Mouse (Mus musculus) limb, embryonic 11.5 days (tissue): ENCODE results near the gene Uvrag. TPM values are rescaled to one million over a fixed set of nuclear protein-coding genes. Genes with fewer than 3 reads are reported as not detected.

Experiments used
- ATAC-seq: fragments of 200-750 bp; cut with Nextera tagmentation; 2 replicates; pipeline ENCODE4 v1.8.0; 2017; ENCODE audit warnings: low read depth; ENCODE audit not compliant: insufficient number of reproducible peaks, low FRiP score, low TSS enrichment
- DNase-seq: peaks from one replicate; pipeline ENCODE4 v3.0.0-alpha.2; 2015; ENCODE audit warnings: low spot score
- H3K27ac ChIP-seq: fragments of 300-500 bp; sonication (generic); replicated peaks from 2 replicates; pipeline ENCODE4 v1.5.1; 2014; ENCODE audit warnings: low read depth, mild to moderate bottlenecking, low read length
- H3K27me3 ChIP-seq: fragments of 300-500 bp; sonication (generic); 2 replicates; pipeline ENCODE4 v1.6.1; 2014; ENCODE audit warnings: mild to moderate bottlenecking, low read length, mixed read lengths; ENCODE audit not compliant: control insufficient read depth, insufficient read depth
- H3K36me3 ChIP-seq: fragments of 300-500 bp; sonication (generic); 2 replicates; pipeline ENCODE4 v1.6.1; 2014; ENCODE audit warnings: mild to moderate bottlenecking, low read length, moderate library complexity, mixed read lengths; ENCODE audit not compliant: control insufficient read depth, insufficient read depth
- H3K4me1 ChIP-seq: fragments of 300-500 bp; sonication (generic); 2 replicates; pipeline ENCODE4 v1.6.1; 2014; ENCODE audit warnings: low read length, mixed read lengths; ENCODE audit not compliant: control insufficient read depth, insufficient read depth
- H3K4me2 ChIP-seq: fragments of 300-500 bp; sonication (generic); 2 replicates; pipeline ENCODE4 v1.6.1; 2014; ENCODE audit warnings: low read depth, mild to moderate bottlenecking, moderate library complexity; ENCODE audit not compliant: severe bottlenecking
- H3K4me3 ChIP-seq: fragments of 300-500 bp; sonication (generic); 2 replicates; pipeline ENCODE4 v1.5.1; 2014; ENCODE audit warnings: low read depth, low read length
- H3K9ac ChIP-seq: fragments of 300-500 bp; sonication (generic); 2 replicates; pipeline ENCODE4 v1.6.1; 2014; ENCODE audit warnings: mild to moderate bottlenecking, low read length
- H3K9me3 ChIP-seq: fragments of 300-500 bp; sonication (generic); 2 replicates; pipeline ENCODE4 v1.6.1; 2016; ENCODE audit warnings: low read length; ENCODE audit not compliant: control insufficient read depth
- WGBS: fragments of 180-500 bp; shearing (Covaris S2); extraction: QIAGEN DNeasy Blood & Tissue Kit; methylation state at CpG from one replicate; pipeline ENCODE4 v1.1.7; 2014; 5-methylcytosine and 5-hydroxymethylcytosine counted together
- polyA plus RNA-seq: library from polyadenylated mRNA; unstranded; fragments of >200 nt; fragmentation: Nextera tagmentation; extraction: Ambion mirVana; gene quantifications from 2 replicates; pipeline ENCODE4 v1.2.1, GENCODE M21; 2014

Gene Uvrag
- polyA plus RNA-seq, 1 experiment from 2014 or later = 11.8 TPM

DNA sequence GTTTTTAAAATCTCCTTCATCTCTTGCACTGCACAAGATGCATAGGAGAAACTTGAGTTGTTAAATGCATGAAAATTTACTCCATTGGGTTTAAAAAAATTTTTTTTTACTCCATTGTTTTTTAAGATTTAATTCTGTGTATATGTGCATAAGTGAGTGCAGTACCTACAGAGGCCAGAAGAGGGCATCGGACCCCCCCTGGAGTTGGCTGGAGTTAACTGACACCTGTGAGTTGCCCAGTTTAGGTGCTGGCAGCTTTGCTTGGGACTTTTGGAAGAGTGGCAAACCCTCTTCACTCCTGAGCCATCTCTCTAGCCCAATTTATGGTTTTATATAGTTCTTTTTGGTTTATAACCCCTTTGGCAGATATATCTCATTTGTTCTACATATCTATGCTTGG is 239.8 kb downstream of the Uvrag start:
- H3K4me1 ChIP-seq = peaks cover 30% of the 10 kb centered on the region

DNA sequence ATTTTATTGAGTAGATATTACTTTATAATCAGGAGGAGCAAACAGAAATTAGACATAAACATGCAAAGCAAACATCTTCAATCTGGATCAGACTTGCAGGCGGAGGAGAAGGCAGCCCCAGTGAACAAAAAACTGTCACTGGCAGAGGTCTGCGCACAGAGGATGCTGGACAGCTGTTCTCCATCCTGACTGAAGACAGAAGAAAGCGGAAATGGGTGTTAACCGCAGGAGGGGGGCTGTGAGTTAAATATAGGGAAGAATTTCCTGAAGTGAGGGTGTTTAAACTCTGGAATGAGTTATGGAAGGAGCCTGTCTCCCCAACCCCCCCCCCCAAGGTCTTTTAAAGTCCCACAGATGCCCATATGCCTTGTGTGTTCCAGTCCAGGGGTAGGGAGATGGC is 241.1 kb downstream of the Uvrag start:
- peaks cover 21% of the 10 kb centered on the region for H3K4me1 ChIP-seq
- no peaks in the 10 kb centered on the region for H3K9me3 ChIP-seq
- no peak overlapping the region for H3K9ac ChIP-seq
- no peak; the same call in 1 of the 2 replicates for ATAC-seq
- no peak overlapping the region; the same call in 1 of the 2 replicates for H3K27ac ChIP-seq
- no peaks in the 10 kb centered on the region for H3K27me3 ChIP-seq
- WGBS = 31% methylated on average over 4 of the region's 4 CpGs
- H3K36me3 ChIP-seq = no peaks in the 10 kb centered on the region
- DNase-seq = no peak
- H3K4me2 ChIP-seq = no peak overlapping the region
- H3K4me3 ChIP-seq = no peak overlapping the region

More for the DNA sequence above, 239.8 kb downstream of the Uvrag start:
- Histone ChIP-seq H3K9ac (no peak overlapping the region), H3K27ac (no peak overlapping the region), H3K36me3 (no peaks in the 10 kb centered on the region), H3K9me3 (no peaks in the 10 kb centered on the region), H3K27me3 (no peaks in the 10 kb centered on the region), H3K4me2 (no peak overlapping the region), H3K4me3 (no peak overlapping the region)
- ATAC-seq = no peak
- 94% methylated on average over 1 of the region's 1 CpGs for WGBS
- no peak for DNase-seq

DNA sequence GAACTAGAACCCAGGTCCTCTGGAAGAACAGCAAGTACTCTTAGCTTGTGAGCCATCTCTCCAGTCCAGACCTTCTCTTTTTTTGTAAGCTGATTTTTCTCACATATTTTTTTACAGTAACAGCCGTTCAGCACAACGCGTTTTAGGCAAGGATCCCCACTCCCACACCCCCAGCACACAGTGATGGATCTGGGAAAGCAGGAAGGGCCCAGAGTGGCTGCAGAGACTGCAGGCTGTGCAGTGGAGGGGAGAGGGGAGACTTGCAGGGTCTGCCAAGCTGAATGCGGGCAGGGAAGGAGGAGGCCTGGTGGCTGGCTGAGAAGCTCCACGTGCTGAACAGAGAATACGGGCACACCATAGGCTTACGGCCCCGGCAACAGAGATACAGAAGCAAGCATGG is 243.6 kb downstream of the Uvrag start:
- Histone ChIP-seq H3K4me3 (no peak overlapping the region), H3K27ac (no peak overlapping the region), H3K36me3 (no peaks in the 10 kb centered on the region), H3K27me3 (no peaks in the 10 kb centered on the region), H3K9me3 (no peaks in the 10 kb centered on the region), H3K4me1 (peaks cover 8% of the 10 kb centered on the region), H3K4me2 (no peak overlapping the region), H3K9ac (no peak overlapping the region; the same call in 1 of the 2 replicates)
- WGBS = 94% methylated on average over 8 of the region's 8 CpGs
- no peak for ATAC-seq
- no peak for DNase-seq

DNA sequence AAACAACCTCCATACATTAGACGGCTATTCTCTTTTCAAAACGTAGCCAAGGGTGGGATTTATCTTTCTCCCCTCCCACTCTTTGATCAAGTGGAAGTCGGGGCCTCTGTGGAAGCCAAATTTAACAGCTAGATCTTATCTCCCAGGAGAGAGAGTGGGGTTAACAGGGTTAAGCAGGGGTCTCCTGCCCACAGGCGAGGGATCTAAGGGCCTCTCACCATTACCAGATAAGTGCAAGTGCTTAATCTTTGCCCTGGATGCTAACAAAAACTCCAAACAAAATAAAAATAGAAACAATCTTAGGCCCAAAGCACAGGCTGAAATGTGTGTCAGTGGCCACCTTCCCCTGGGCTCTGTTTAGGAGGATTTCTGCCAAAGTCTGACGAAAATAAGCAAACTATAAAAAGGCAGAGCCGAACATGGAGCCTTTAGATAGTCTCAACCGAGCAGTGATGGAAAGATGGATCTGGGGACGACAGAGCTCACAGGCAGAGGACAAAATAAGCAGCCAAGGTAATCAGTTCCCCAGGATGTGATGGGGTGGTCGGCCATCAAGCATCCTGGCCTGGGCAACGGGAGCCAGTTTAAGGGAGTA is 245.3 kb downstream of the Uvrag start:
- H3K4me3 ChIP-seq = no peak overlapping the region
- no peak overlapping the region for H3K27ac ChIP-seq
- no peak overlapping the region for H3K9ac ChIP-seq
- H3K27me3 ChIP-seq = no peaks in the 10 kb centered on the region
- no peak overlapping the region for H3K4me2 ChIP-seq
- H3K4me1 ChIP-seq = peaks cover 14% of the 10 kb centered on the region
- ATAC-seq (no peak), DNase-seq (no peak)
- H3K9me3 ChIP-seq = no peaks in the 10 kb centered on the region
- H3K36me3 ChIP-seq = no peaks in the 10 kb centered on the region
- WGBS = 19% methylated on average over 10 of the region's 10 CpGs

DNA sequence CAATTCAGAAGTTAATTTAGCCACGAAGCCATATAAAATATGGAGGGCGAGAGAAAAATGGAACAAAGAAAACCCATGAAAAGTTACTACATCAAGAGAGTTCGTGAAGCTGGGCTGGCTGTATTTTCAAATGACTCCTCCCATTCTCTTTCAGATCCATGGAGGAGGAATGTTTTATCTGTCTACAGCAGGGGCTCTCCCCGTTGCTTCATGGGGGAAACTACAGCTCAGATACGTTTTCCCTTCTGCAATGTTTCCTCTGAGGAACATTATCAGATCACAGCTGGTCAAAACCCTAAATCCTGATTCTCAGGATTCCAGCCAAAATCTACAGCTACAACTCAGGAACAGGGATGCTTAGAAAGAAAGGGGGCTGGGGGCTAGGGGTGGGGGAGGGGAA is 246.2 kb downstream of the Uvrag start:
- H3K4me1 ChIP-seq = peaks cover 16% of the 10 kb centered on the region
- 45% methylated on average over 5 of the region's 5 CpGs for WGBS
- H3K27me3 ChIP-seq = no peaks in the 10 kb centered on the region
- H3K4me2 ChIP-seq = no peak overlapping the region
- H3K9ac ChIP-seq = no peak overlapping the region
- DNase-seq (no peak), ATAC-seq (no peak)
- H3K4me3 ChIP-seq = no peak overlapping the region
- H3K27ac ChIP-seq = no peak overlapping the region
- H3K36me3 ChIP-seq = no peaks in the 10 kb centered on the region
- H3K9me3 ChIP-seq = no peaks in the 10 kb centered on the region

DNA sequence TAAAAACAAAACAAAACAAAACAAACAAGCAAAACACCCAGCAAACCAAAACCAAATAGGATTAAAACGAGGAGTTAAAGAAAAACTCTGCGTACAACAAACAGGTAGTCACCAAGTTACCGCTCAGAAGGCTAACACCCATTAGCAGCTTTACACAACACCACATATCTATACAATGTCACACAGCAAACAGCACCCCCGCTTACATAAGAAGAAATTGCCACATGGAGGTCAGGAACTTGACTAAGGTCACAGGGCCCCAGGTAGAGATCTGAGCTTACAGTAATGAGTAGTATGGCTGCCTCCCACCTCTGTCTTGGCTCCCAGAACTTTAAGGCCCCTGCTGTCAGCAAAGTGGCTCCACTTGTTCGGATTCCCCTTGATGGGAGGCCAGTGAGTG is 246.6 kb downstream of the Uvrag start:
- no peaks in the 10 kb centered on the region for H3K27me3 ChIP-seq

DNA sequence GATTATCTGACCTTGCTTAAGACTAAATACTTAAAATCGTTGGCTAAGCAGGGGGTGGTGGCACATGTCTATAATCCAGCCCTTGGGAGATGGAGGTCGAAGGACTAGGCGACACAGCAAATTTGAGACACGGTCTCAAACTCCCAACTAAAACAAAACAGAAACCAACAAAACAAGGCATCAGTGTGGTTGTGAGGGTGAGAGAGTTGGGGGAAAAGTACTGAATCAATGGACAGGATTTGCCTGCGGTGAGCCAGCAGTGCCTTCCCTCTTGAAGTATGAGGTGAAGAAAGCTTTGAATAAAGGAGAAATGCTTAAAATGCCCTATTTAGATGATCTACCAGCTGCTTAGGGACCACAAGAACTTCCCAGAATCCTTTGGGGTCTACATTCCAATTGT is 247.8 kb downstream of the Uvrag start:
- 88% methylated on average over 5 of the region's 5 CpGs for WGBS
- Histone ChIP-seq H3K4me2 (no peak overlapping the region), H3K9ac (no peak overlapping the region), H3K4me1 (peaks cover 13% of the 10 kb centered on the region; the same call in 1 of the 2 replicates), H3K9me3 (no peaks in the 10 kb centered on the region), H3K4me3 (no peak overlapping the region), H3K27ac (no peak overlapping the region), H3K36me3 (no peaks in the 10 kb centered on the region), H3K27me3 (no peaks in the 10 kb centered on the region)
- ATAC-seq (no peak), DNase-seq (no peak)

More for the DNA sequence above, 246.6 kb downstream of the Uvrag start:
- no peak for DNase-seq
- Histone ChIP-seq H3K27ac (no peak overlapping the region), H3K36me3 (no peaks in the 10 kb centered on the region), H3K4me3 (no peak overlapping the region), H3K9ac (no peak overlapping the region), H3K4me2 (no peak overlapping the region), H3K9me3 (no peaks in the 10 kb centered on the region), H3K4me1 (peaks cover 13% of the 10 kb centered on the region; the same call in 1 of the 2 replicates)
- ATAC-seq = no peak
- 86% methylated on average over 5 of the region's 5 CpGs for WGBS

DNA sequence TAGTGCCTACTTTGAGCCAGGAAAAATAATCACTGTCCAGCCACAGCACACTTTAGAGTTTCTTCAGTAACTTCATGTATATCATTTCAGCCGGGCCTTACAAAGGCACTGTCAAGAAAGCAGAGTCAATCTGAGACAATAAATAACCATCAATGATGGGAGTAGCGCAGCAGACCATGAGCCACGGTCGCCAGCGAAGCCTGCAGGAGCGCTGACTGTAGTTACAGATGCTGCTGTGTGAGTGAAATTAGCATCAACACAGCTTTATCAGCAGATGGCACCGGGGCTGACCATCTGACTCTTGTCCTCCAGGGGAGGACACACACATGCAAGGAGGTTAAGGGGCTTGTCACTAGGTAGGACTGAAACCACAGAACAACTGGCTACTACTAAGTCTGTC is 251.7 kb downstream of the Uvrag start:
- 62% methylated on average over 7 of the region's 7 CpGs for WGBS
- no peak for DNase-seq
- Histone ChIP-seq H3K27ac (no peak overlapping the region), H3K4me3 (no peak overlapping the region), H3K9me3 (no peaks in the 10 kb centered on the region), H3K4me2 (no peak overlapping the region), H3K4me1 (peaks cover 11% of the 10 kb centered on the region; the same call in 1 of the 2 replicates), H3K9ac (no peak overlapping the region), H3K27me3 (no peaks in the 10 kb centered on the region), H3K36me3 (no peaks in the 10 kb centered on the region)
- ATAC-seq = no peak

DNA sequence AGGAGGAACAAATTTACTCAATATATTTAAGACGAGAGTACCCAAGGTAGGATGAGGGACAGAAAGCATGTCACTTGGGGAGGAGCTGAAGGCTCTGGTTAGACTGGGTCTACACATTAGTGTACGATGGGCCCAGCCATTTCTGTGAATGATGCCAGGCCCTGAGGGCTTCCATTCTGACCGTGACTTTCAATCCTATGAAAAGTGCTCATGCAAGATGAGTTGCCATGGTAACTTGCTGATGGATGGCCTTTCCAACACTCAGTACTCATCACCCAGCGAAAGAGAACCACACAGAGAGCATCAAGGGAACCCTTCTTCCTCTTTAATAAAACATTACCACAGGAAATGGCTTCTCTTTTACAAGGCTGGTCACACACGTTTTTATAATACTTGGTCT is 252.1 kb downstream of the Uvrag start:
- no peaks in the 10 kb centered on the region for H3K9me3 ChIP-seq
- H3K4me3 ChIP-seq = no peak overlapping the region
- no peak overlapping the region for H3K4me2 ChIP-seq
- no peak for DNase-seq
- H3K27ac ChIP-seq = no peak overlapping the region
- no peaks in the 10 kb centered on the region for H3K27me3 ChIP-seq
- peaks cover 11% of the 10 kb centered on the region; the same call in 1 of the 2 replicates for H3K4me1 ChIP-seq
- H3K36me3 ChIP-seq = no peaks in the 10 kb centered on the region
- 54% methylated on average over 5 of the region's 5 CpGs for WGBS
- no peak for ATAC-seq
- no peak overlapping the region for H3K9ac ChIP-seq
